Mouse (Mus musculus) spleen, postnatal 10 days (tissue): Measurements from ENCODE around the gene Rgs7.

Source experiments
- DNase-seq, 2 experiments: peaks; one replicate each; pipeline ENCODE4 v3.0.0; 2021 to 2022; ENCODE audit warnings: low spot score in 2 of 2

The Rgs7 gene

GRCm38 (mm10) chr1:175178733-175179132 lies 313.6 kb downstream of the Rgs7 start:
- no peak for DNase-seq

- no peak for DNase-seq
These were observed 317.2 kb downstream of the Rgs7 start for GRCm38 (mm10) chr1:175174918-175175675.

- DNase-seq = no peak
These were observed 336.8 kb downstream of the Rgs7 start for GRCm38 (mm10) chr1:175155469-175155868.

GRCm38 (mm10) chr1:175143051-175143450 lies 349.2 kb downstream of the Rgs7 start:
- DNase-seq = no peak

GRCm38 (mm10) chr1:175128525-175128924 lies 363.8 kb downstream of the Rgs7 start:
- DNase-seq = no peak

GRCm38 (mm10) chr1:175124416-175124815 lies 367.9 kb downstream of the Rgs7 start:
- no peak for DNase-seq

- DNase-seq = no peak
These were observed 373.3 kb downstream of the Rgs7 start for GRCm38 (mm10) chr1:175118904-175119555.

- no peak for DNase-seq
These were observed 383.9 kb downstream of the Rgs7 start for GRCm38 (mm10) chr1:175108270-175108860.

GRCm38 (mm10) chr1:175106315-175106714 lies 386.0 kb downstream of the Rgs7 start:
- no peak for DNase-seq

- DNase-seq = no peak
These were observed 386.9 kb downstream of the Rgs7 start for GRCm38 (mm10) chr1:175105426-175105825.

- no peak for DNase-seq
These were observed 395.3 kb downstream of the Rgs7 start for GRCm38 (mm10) chr1:175097014-175097413.

- peak in 1 of 2 experiments; percentile 39 for DNase-seq
These were observed 410.2 kb downstream of the Rgs7 start for GRCm38 (mm10) chr1:175082104-175082503.

- no peak for DNase-seq
These were observed 412.3 kb downstream of the Rgs7 start for GRCm38 (mm10) chr1:175079819-175080608.

GRCm38 (mm10) chr1:175073500-175074232 lies 418.6 kb downstream of the Rgs7 start:
- DNase-seq = no peak

GRCm38 (mm10) chr1:175069758-175070290 lies 422.5 kb downstream of the Rgs7 start:
- DNase-seq = no peak

GRCm38 (mm10) chr1:175049121-175049520 lies 443.2 kb downstream of the Rgs7 start:
- DNase-seq = no peak

- DNase-seq = peak in 1 of 2 experiments; percentile 52
These were observed 451.0 kb downstream of the Rgs7 start for GRCm38 (mm10) chr1:175041167-175041817.

GRCm38 (mm10) chr1:175040038-175040437 lies 452.3 kb downstream of the Rgs7 start:
- no peak for DNase-seq

- DNase-seq = peak in 1 of 2 experiments; percentile 16
These were observed 452.7 kb downstream of the Rgs7 start for GRCm38 (mm10) chr1:175039567-175039966.

GRCm38 (mm10) chr1:175035461-175035860 lies 456.8 kb downstream of the Rgs7 start:
- no peak for DNase-seq
